Mouse (Mus musculus) CH12.LX (cell line): Measurements from ENCODE around the gene Htra1.

Experiments
- CTCF ChIP-seq, 2 experiments: IDR thresholded peaks in 1 of 2; conservative IDR thresholded peaks in 1 of 2; 2 replicates each; pipeline ENCODE4 v1.5.1; 2011 to 2012; ENCODE audit warnings: low read depth in 2 of 2, low read length in 2 of 2, improper control_type of control experiment in 1 of 2, inconsistent platforms in 1 of 2, mild to moderate bottlenecking in 1 of 2, moderate library complexity in 1 of 2
- E2F4 ChIP-seq: IDR thresholded peaks from 2 replicates; pipeline ENCODE4 v1.6.1; 2011; ENCODE audit warnings: low read depth, low read length, improper control_type of control experiment; ENCODE audit not compliant: insufficient replicate concordance
- ELF1 ChIP-seq: IDR thresholded peaks from 2 replicates; pipeline ENCODE4 v1.6.1; 2014; ENCODE audit warnings: low read depth, mild to moderate bottlenecking, inconsistent platforms, low read length, improper control_type of control experiment
- EP300 ChIP-seq: IDR thresholded peaks from 2 replicates; pipeline ENCODE4 v1.6.1; 2011; ENCODE audit warnings: low read length, improper control_type of control experiment
- ETS1 ChIP-seq: conservative IDR thresholded peaks from 2 replicates; pipeline ENCODE4 v1.6.1; 2012; ENCODE audit warnings: low read depth, mild to moderate bottlenecking, inconsistent platforms, low read length, improper control_type of control experiment, moderate library complexity
- JUND ChIP-seq: conservative IDR thresholded peaks from 2 replicates; pipeline ENCODE4 v1.6.1; 2011; ENCODE audit warnings: low read depth, low read length, improper control_type of control experiment
- MAFK ChIP-seq: IDR thresholded peaks from 2 replicates; pipeline ENCODE4 v1.6.1; 2011; ENCODE audit warnings: low read length, improper control_type of control experiment; ENCODE audit not compliant: insufficient replicate concordance
- MAX ChIP-seq: IDR thresholded peaks from 2 replicates; pipeline ENCODE4 v1.6.1; 2011; ENCODE audit warnings: low read length, improper control_type of control experiment
- NRF1 ChIP-seq: IDR thresholded peaks from 2 replicates; pipeline ENCODE4 v1.6.1; 2014; ENCODE audit warnings: low read depth, mild to moderate bottlenecking, inconsistent platforms, low read length, improper control_type of control experiment, moderate library complexity
- POLR2A ChIP-seq: IDR thresholded peaks from 2 replicates; pipeline ENCODE4 v1.6.1; 2011; ENCODE audit warnings: low read depth, mild to moderate bottlenecking, improper control_type of control experiment, low read length
- ZKSCAN1 ChIP-seq: IDR thresholded peaks from 2 replicates; pipeline ENCODE4 v1.6.1; 2012; ENCODE audit warnings: low read depth, inconsistent platforms, low read length, improper control_type of control experiment, borderline replicate concordance

DNA sequence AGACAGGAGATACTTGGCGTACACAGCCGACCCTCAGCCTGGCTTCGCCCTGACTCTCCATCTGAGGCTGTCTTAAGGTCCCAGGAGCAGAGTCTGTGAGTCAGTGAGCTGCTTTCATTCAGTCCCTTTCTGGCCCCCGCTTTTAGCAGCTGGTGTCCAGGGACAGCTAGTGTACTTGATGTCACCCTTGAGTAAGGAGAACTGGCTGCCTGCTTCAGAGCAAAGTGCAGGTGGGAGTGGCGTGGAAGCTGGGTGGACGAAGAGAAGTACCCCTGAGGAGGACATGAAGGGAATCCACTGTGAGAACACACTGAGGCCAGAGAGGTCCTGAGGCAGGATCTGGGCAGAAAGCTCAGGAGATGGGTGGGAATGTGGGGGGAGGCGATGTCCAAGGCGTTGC is 3.0 kb downstream of the Htra1 start:
- TF ChIP-seq ETS1 = no peak
- no peak for TF ChIP-seq CTCF (conservative IDR thresholded peaks at IDR 0.05 in 1 of 2, IDR thresholded peaks at IDR 0.05 in 1 of 2; ENCODE audit: low read depth in 2 of 2, low read length in 2 of 2)
- no peak for TF ChIP-seq POLR2A
- no peak for TF ChIP-seq JUND
- TF ChIP-seq ZKSCAN1 = no peak
- no peak for TF ChIP-seq EP300
- TF ChIP-seq E2F4 = no peak
- TF ChIP-seq NRF1 = no peak
- no peak for TF ChIP-seq MAFK
- TF ChIP-seq MAX = no peak
- TF ChIP-seq ELF1 = no peak
